Mouse (Mus musculus): ENCODE results near the gene Uchl1. TPM values are rescaled to one million over a fixed set of nuclear protein-coding genes. Genes with fewer than 3 reads are reported as not detected.

Uchl1 gene
- polyA plus RNA-seq, 1 experiment from 2014 or later, result 1,858 TPM

Other genes starting within 250 kb of the Uchl1 start
- gene Apbb2, start 57.3 kb upstream of the Uchl1 start, polyA plus RNA-seq (2015; fragmentation: Nextera tagmentation; extraction: Ambion mirVana), result 97.0 and 114 TPM in 2 replicates
- 48.4 and 50.1 TPM in 2 replicates for gene Limch1, start 69.7 kb downstream of the Uchl1 start, polyA plus RNA-seq (2015; fragmentation: Nextera tagmentation; extraction: Ambion mirVana)

Data from hindbrain, embryonic 16.5 days (tissue).